Mouse (Mus musculus) ES-CJ7 (cell line): ENCODE data around the gene Cpvl.
A peak's percentile ranks its signal among the peaks of the same experiment; 100 is the strongest.

Experiments
- DNase-seq: peaks from one replicate; pipeline ENCODE4 v3.0.0; 2011; ENCODE audit warnings: low read depth, low spot score

Gene Cpvl

DNA sequence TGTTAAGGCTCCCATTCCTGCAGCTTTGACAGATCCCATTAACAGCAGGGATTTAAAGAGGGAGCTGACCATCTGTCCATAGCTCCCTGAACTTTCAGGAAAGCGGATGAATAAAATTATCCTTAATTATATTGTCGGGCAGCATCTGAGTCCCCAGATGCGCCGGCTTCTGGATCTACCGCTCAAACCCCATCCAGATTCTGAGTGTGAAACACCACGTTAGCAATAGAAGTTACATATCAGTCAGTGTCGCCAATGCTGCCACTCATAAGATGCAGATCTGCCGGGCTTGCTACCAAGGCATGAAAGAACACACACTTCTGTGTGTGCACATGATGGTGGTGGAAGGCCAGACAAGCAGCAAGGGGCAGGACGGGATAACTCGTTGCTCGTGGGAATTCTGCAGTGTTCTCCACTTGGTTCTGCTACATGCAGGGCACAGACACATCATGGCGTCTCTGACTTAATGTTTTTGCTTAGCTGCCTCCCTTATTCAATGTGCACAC lies 6.2 kb downstream of the Cpvl start:
- no peak for DNase-seq

- DNase-seq = no peak
Measured at GRCm38 (mm10) chr6:53971729-53972128, 6.7 kb downstream of the Cpvl start.

DNA sequence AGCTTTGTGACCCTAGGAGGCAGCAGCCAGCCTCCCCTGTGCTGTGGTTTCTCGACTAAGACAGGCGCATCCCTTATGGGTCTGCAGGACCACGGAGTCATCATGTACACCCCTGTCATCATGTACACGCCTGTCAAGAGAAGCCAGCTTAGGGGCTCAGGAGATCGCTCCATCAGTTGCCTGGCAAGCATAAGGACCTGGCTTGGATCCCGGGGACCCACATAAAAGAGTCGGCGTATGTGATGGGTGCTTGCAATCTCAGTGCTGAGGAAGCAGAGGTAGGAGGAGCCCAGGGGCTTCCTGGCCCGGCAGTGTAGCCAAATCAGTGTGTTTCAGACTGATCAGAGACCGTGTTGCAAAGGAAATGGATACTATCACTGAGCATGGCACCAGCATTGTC lies 9.4 kb downstream of the Cpvl start:
- DNase-seq = no peak

GRCm38 (mm10) chr6:53968550-53968949 lies 9.9 kb downstream of the Cpvl start:
- DNase-seq = peak; percentile 49

GRCm38 (mm10) chr6:53966595-53966994 lies 11.9 kb downstream of the Cpvl start:
- no peak for DNase-seq

DNA sequence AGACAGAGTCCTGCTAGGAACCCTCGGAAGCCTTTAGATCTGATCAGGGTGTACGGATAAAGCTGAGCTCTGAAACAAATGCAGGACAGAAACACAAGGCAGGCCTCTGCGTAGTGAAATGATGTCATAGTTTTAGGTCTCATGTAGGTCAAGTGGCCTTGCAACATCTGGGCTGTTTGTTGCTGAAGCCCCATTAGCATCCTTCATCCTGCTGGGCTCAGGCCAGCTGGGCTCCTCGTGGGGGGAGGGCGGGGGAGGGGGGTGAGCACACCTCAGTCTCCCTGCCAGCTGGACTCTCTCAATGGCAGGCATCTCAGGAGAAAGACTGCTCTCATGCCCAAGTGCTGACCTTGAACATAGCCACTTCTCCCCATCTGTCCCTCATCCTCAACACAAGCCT lies 12.6 kb downstream of the Cpvl start:
- DNase-seq = no peak

DNA sequence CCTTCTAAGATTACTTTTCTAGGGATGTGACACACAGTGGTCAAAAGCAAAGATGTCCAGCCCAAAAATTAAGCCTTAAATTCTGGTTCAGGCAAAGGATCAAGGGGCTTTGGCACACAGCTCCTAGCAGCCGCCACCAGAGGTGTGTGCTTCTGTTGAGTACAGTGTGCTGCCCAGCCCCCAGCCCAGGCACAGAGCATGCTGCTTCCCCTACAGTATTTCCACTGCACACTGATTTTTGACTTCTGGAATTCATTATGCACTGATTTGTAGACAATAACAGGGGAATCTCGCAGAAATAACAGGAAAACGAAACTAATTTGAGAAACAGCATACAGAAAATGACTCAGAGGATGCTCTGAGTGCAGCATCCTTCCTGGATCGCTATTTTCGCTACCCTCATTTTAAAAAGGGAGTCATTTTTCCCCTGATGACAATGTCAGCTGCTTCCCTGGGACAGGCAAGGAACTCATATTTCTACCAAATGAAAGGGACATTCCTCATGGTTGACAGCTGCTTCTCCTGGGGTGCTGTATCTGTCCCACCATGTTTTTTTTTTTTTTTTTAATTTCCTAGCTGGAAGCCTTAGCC lies 14.5 kb downstream of the Cpvl start:
- no peak for DNase-seq

DNA sequence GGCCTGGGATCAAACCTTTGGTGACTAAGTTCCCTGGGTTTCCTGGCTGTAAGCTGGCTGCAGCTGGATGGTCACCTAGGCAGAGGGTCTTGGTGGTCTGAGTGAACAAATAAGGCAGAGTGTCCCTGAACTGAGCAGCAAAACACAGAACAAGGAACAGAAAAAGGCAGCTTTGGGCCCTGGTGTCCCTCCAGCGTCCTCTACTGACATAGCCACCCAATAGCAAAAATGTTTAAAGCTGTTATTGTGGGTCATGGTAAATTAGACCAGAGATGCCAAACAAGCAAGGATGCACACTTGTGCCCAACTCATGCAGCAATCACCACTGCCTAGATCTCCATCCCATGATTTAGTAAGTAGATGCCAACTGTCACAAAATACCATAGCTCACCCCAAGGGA lies 16.5 kb downstream of the Cpvl start:
- peak; percentile 51 for DNase-seq

- DNase-seq = no peak
Measured at GRCm38 (mm10) chr6:53959826-53960225, 18.6 kb downstream of the Cpvl start.

DNA sequence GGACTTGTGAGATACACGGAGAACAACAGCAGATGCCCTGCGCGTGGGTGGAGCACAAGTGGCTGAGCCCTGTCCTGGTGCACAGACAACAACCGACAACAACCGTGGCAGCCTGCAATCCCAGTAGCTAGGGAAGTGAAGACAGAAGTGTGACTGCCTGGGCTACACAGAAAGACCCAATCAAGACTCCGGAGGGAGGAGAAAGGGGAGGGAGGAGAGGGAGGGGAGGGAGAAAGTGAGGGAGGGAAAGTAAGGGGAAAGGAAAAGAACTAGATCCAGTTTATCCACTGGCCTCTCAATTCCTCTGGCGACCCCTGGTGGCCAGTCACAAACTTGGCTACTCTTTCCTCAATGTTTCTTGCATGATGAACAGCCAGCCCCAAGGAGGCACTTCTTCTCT lies 20.1 kb downstream of the Cpvl start:
- peak; percentile 89 for DNase-seq

GRCm38 (mm10) chr6:53956513-53956912 lies 22.0 kb downstream of the Cpvl start:
- DNase-seq = no peak

GRCm38 (mm10) chr6:53955846-53956245 lies 22.6 kb downstream of the Cpvl start:
- no peak for DNase-seq

GRCm38 (mm10) chr6:53955271-53955670 lies 23.2 kb downstream of the Cpvl start:
- DNase-seq = no peak

DNA sequence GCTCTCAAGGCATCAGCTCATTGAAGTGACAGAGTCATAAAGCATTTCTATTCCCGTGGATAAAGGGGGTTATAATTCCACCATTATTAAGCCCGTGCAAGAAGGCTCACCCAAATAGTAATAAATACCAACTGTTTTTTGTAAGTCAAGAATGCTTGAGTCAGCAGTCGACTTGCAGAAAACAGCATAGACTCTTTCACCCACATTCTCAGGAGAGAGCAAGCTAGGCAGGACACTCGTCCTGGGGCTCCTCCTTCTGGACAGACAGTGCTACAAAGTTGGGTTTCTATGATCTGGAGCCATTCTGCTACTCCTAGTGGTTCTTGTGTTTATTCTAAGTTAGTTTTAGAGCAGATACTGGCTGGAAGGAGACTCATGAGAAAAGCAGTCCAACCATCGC lies 24.4 kb downstream of the Cpvl start:
- DNase-seq = peak; percentile 27

GRCm38 (mm10) chr6:53953348-53953747 lies 25.1 kb downstream of the Cpvl start:
- DNase-seq = no peak

- DNase-seq = no peak
Measured at GRCm38 (mm10) chr6:53951421-53951820, 27.1 kb downstream of the Cpvl start.

- no peak for DNase-seq
Measured at GRCm38 (mm10) chr6:53950876-53951275, 27.6 kb downstream of the Cpvl start.

DNA sequence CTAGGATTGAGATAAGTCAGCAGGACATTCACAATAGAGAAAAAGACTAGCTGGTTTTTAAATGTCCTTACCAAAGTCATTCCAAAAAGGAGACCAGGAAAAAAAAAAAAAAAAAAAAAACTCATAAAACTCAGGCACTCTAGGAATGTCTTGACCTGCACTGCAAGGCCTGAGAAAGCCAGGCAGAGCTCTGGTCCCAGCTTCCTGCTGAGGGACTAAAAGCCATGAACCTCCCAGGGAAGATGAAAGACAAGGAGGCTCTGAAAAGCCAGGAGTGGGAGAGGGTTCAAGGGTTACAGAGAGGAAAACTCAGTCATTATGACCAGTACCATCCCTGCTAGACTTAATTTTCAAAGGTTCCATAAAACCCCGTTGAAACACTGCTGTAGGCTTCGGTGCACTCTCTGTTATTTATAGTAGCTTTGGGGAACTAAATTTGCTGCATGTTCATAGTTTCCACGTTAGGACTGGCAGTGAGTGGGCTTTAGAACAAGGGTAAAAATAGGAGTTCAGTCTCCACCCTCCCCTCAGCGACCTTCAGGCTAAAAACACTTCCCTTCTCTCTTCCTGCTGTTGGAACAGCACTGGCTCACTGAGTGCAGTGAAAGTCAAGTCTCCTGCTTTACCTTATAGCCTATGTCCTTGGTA lies 30.0 kb downstream of the Cpvl start:
- no peak for DNase-seq

DNA sequence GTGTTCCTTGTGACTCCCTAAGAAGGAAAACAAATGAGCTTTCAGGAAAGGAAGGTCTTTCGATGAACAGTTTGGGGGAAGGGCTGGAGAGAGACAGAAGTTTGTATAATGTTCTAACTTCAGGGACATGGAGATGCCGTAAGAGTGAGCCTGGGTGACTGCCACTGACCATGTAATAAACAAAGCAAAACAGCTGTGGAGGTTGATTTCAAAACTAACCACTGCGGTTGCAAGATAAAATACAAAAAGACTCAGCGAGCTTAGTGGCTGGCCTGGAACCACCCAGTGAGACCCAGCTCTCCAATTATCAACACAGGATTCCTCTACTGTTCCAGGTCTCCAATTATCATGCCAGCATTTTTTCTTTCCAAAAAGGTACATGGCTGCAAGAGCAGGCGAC lies 33.6 kb downstream of the Cpvl start:
- no peak for DNase-seq

DNA sequence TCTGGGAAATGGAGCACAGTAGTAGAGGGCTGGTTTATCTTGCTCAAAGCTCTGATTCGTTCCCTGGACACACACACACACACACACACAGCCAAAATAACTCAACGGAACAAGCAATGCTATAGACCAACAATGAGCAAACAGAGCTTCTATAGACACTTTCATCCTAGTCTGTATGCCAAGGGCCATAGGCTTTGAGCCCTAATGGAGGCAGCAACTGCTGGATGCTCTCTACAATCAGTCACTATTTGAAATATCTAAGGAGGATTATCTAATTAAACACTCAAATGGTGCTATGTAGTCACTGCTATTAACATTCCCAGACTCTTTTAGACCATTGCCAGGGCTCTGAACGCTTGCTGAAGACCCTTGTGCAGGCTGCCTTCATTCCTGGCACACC lies 34.1 kb downstream of the Cpvl start:
- DNase-seq = no peak

- DNase-seq = no peak
Measured at GRCm38 (mm10) chr6:53942190-53942831, 36.2 kb downstream of the Cpvl start.

DNA sequence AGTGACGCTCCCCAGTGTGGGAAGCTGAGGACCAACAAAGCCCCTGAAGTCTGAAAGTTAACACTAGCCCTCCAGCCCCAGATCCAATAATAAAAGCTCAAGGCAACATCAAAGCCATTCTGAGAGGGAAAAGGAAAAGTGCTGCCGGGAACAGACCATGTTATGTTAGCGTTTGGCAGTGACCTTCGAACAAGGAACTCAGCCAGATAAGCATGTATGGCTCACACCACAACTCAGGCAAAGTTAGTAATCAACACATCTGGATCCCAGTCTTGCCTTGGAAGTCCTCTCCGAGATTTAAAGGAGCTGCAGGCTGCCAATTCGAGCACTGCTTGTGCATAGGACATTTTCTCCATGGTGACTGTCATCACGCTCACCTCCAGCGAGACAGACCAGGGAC lies 38.7 kb downstream of the Cpvl start:
- no peak for DNase-seq

- no peak for DNase-seq
Measured at GRCm38 (mm10) chr6:53938942-53939341, 39.5 kb downstream of the Cpvl start.
